Mouse (Mus musculus) heart, adult 11 months (tissue): ENCODE measurements around the gene Ttc17.

Experiments used
- DNase-seq: peaks from one replicate; pipeline ENCODE4 v3.0.0; 2022

The Ttc17 gene

GRCm38 (mm10) chr2:94378678-94379077 is 27.8 kb downstream of the Ttc17 start:
- peak; percentile 57 for DNase-seq

- DNase-seq = peak; percentile 76
Measured at GRCm38 (mm10) chr2:94371093-94371492, 35.4 kb downstream of the Ttc17 start.

DNA sequence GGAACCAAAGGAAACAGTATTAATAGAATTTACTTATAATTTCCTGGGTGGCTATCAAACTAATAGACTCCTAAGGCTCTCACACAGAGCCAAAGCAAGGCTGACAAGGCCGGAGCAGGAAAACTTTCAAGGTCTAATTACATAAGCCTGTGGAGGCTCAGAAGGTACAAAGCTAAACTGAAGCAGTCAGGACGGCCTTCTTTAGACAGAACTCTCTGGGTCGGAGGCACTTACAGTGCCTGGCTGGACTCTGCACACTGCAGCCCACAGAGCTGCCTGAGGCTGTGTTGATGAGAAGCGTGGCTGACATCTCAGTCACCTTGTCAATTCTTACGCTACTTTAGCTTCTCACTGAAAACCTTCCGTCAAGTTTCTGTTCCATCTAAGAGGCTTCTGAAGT is 42.7 kb downstream of the Ttc17 start:
- DNase-seq = peak; percentile 71

DNA sequence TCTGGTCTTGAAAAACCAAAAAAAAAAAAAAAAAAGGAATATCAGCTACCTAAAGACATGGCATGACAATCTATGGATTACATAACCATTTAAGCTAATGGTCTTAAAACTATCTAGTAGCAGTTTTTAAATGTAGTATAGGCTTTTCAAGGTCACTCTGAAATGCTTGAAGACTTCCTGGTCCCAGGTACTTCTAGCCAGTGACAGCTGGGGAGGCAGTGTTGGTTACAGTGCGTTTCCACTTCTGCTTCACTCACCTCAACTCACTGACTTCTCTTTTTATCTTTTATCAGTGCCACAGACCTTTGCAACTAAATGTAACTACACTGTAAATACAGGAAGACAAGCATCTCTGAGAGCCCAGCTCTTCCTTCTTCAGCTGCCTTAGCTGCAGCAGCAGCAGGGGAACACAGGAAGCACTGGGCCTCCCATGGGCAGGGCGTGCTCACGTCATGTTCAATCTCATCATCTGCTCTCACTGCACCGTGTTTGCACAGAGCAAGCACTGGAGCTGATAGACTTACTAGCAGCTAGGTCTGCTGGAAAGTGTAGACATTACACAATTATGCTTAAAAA is 46.0 kb downstream of the Ttc17 start:
- peak; percentile 79 for DNase-seq

DNA sequence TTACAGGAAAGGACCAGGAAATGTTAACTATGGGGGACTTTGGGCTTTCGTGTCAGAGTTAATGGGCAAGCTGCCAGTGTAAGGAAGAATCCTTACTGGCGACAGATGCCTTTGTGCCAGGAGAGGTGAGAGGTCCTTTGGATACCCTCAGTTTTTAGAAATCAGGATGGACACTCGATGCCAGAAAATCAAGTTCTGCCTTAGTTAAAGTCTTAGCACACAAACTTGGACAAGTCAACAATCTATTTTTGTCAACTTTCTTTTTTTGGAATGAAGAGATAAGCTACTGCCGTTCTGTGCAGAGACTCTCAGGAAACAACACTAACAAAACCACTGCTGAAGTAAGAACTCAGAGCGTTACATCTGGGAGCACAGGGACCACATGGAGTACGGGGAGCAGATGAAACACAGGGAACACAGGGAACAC is 58.3 kb downstream of the Ttc17 start:
- peak; percentile 93 for DNase-seq

- no peak for DNase-seq
Measured at GRCm38 (mm10) chr2:94346746-94347145, 59.7 kb downstream of the Ttc17 start.

DNA sequence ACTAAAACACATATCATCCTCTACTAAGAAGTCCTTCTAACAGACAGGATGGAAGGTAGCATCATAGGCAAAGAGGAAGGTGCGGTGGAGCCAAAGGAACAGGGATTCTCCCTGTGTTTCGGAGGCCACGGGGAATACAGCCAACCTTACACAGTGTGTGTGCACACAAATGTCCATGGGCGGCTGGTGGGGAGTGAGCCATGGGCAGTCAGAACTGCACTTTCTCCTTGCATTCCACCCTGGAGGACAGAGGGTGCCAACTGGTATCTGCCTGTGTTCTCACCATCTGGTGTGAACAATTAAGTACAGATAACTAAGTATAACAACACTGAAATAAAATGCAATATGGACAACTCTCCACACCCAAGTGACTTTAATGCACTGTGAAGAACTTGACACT is 61.9 kb downstream of the Ttc17 start:
- peak; percentile 88 for DNase-seq

DNA sequence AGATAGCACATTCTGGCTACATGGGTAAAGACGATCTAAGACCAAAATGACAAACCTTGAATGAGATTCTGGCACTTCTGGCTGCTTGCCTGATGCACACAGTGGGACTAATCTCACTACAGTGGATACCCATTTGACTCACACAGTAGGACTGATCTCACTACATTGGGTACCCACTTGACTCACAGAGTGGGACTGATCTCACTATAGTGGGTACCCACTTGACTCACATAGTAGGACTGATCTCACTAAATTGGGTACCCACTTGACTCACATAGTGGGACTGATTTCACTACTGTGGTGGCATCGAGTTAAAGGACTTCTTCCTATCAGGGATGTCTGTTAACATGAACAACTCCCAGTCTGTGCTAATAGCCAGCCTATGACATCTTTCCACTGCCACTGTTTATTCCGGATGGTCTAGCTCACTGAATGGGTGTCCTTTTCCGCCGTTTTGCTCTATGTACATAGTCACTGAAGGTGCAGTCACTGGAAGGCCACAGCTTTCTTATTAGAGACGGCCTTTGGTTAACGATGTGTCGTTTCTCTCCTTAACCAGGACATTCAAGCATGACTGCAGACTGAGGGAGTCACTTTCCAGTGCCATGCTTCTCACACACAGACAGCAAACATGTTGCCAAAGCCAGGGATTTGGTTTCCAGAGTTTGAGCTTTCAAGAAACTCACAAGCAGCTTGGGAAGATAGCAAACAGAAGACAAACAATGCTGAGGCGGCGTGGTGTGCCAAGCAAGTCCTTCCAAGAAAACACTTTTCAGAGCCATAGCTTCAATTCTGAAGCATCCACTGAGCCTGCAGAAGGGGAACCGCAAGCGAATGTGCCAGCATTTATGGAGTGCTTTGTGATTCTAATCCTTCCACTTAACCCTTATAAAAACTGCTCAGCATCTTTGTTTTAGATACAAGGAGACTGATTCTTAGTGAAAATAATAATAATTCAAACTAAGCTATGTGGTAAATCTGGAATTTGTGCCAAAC is 62.9 kb downstream of the Ttc17 start:
- DNase-seq = no peak

- peak; percentile 96 for DNase-seq
Measured at GRCm38 (mm10) chr2:94340769-94341168, 65.7 kb downstream of the Ttc17 start.

- no peak for DNase-seq
Measured at GRCm38 (mm10) chr2:94339495-94339894, 67.0 kb downstream of the Ttc17 start.

DNA sequence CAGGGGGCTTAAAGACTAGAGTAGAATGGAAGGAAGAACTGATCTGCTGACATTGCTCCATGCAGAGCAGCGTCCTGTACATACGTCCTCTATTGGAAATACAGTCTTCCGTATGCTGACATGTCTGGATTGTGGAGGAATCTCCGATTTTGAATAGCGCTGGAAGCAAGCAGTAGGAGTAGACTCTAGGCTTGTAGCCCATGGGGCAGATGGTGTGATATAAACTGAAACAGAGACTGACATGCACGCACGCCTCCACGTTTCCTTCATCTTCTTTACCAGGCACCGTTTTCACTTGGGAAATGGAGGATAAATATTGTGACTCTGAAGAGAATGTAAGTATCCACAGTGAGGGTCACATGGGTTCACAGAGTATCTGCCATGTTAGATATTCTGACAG is 70.2 kb downstream of the Ttc17 start:
- no peak for DNase-seq

DNA sequence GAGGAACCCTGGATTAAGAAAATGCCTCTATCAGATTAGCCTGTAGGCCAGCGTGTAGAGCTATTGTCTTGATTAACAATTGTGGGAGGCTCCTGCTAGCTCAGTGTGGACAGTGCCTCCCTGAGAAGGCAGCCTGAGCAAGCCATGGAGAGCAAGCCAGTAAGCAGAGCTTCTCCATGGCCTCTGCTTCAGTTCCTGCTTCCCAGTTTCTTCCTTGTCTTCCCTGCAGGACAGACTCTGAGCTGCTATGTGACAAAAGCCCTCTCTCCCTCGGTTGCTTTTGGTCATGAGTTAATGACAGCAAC is 71.8 kb downstream of the Ttc17 start:
- no peak for DNase-seq

- DNase-seq = peak; percentile 94
Measured at GRCm38 (mm10) chr2:94333841-94334741, 72.4 kb downstream of the Ttc17 start.

DNA sequence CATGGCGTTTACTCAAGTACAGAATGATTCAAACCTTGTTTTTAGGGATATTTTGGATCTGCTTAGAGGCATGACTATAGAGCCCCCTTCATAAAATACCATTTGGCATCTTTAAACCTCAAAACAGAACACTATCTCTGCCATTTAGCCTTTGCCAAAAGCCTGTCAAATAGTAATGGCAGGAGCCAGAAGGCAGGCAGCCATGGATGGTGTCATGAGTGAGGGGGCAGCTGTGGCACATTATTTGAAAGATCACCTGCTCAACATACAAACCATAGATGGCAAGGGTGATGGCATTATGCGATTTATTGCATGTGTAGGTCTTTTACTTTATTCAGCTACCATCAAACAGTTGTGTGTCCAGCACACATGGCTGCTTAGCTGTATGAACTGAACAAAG is 73.4 kb downstream of the Ttc17 start:
- no peak for DNase-seq

DNA sequence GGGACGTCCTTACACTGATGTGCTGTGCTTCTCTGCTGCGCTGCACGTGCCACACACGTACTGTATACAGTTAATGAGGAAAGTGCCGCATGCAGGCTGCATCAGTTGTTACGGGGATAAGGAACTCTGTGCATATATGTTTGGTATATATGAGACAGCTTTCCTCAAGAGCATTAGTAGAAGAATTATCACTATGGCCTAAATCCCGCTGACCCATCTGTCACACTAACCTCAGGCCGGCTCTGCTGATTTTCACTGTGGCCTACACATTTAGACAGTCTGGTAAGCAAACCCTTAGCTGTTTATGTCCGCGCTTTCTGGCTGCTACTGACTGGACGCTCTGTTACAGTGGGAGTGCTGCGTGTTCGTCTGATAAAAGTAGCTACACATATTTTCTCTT is 77.2 kb downstream of the Ttc17 start:
- no peak for DNase-seq

- no peak for DNase-seq
Measured at GRCm38 (mm10) chr2:94327836-94328235, 78.7 kb downstream of the Ttc17 start.

DNA sequence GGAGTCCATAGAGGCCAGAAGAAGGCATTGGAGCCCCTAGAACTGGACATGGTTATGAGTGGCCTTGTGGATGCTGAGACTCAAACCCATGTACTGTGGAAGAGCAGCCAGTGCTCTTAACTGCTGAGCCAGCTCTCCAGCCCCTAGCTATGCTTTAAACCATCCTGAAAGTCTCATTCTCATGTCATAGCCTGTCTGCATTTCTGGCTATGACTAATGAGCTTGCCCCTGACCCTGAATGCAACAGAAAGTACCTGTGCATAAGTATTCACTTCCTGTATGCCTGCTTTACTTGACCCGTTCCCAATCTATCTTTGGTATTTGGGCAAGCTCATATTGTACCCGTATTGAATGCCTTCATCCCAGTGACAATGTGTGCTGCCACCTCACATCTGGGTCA is 86.7 kb downstream of the Ttc17 start:
- no peak for DNase-seq

DNA sequence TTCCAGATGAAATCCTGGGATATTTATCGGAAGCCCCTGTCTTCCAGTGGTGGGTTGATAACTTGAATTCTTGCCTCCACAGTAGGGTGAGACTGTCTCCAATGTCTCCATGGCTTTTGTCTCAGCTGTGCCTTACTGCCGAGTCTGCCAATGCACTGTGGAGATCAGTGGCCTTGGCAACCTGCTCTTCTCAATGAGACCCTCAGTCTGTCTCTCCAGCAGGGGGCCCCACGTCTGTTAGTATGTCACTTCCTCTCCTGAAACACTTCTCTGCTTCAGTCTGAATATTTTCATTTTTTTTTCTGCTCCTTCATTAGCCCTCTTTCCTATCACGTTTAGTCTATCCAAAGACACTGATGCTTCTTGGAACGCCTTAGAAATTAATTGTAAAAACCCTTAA is 90.0 kb downstream of the Ttc17 start:
- DNase-seq = no peak

DNA sequence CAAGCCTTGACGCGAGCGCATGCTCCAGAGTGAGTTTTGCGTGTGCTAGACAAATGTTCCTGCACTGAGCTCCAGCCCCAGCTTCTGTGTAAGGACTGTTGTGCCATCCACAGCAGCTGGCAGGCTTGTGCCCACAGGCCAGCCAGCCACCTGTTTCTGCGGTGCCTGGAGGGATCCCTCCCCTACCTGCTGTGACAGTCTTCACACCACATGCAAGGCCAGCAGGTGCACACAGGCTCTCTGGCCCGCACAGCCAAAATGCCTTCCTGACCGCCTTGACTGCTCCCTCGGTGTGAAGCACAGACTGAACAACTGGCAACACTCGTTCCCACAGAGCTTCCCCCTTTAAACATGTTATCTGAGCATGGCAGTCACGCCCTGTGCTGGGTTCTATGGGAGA is 102.5 kb downstream of the Ttc17 start:
- no peak for DNase-seq

GRCm38 (mm10) chr2:94302393-94302792 is 104.1 kb downstream of the Ttc17 start:
- no peak for DNase-seq

GRCm38 (mm10) chr2:94301749-94302148 is 104.7 kb downstream of the Ttc17 start:
- DNase-seq = no peak

- DNase-seq = no peak
Measured at GRCm38 (mm10) chr2:94297467-94297866, 109.0 kb downstream of the Ttc17 start.

DNA sequence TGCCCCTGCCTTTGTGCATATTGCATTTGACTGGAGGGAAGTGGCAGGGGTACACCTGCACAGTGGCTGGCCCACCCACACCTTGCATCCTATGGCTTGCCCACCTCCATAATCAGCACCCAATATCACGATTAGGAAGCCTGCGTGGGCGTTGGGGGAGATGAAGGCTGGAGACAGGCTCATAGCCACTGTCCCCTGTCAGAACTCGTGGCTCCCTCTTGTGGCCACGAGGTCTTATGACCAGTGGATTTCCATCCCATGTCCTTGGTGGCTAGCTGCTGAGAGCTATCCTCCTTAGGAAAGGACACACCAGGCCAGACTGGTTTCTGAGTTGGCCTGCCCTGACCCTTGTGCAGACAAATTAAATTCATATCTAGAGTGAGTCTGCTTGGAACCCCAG is 116.0 kb downstream of the Ttc17 start:
- peak; percentile 94 for DNase-seq
